Mouse (Mus musculus): Measurements from ENCODE around the gene Rnf222. TPM values are rescaled to one million over a fixed set of nuclear protein-coding genes. Genes with fewer than 3 reads are reported as not detected.

The Rnf222 gene
- total RNA-seq (2012; rRNA removed) (0.23 TPM in 2 replicates), polyA plus RNA-seq (2012; ENCODE audit: insufficient read depth in 1 of 2, insufficient read length in 2 of 2, low read depth in 1 of 2, low replicate concordance in 2 of 2, missing spikeins in 1 of 2) (under 1 TPM in 1 of 2 experiments, not detected in 1; 0.28 TPM)

- no peak within 1 kb of the TSS for H3K9ac ChIP-seq (ENCODE audit: control insufficient read depth, low read depth, low read length, poor library complexity, severe bottlenecking)
- TF ChIP-seq JUND (IDR thresholded peaks at IDR 0.05; ENCODE audit: low read depth, low read length) (no peak), GATA1 (IDR thresholded peaks at IDR 0.05; ENCODE audit: low read depth, low read length) (no peak), SMC3 (IDR thresholded peaks at IDR 0.05; ENCODE audit: low read depth, low read length) (no peak), POLR2A (IDR thresholded peaks at IDR 0.05; ENCODE audit: control insufficient read depth in 1 of 2, insufficient read depth in 1 of 2, low read depth in 1 of 2, low read length in 2 of 2, poor library complexity in 1 of 2) (no peak), ZMIZ1 (IDR thresholded peaks at IDR 0.05; ENCODE audit: low read depth, low read length) (no peak), UBTF (IDR thresholded peaks at IDR 0.05; ENCODE audit: borderline replicate concordance, insufficient read depth, low read depth, low read length) (no peak), GABPA (IDR thresholded peaks at IDR 0.05; ENCODE audit: low read depth, low read length) (no peak), ETS1 (IDR thresholded peaks at IDR 0.05; ENCODE audit: low read depth, low read length) (no peak), KAT2A (conservative IDR thresholded peaks at IDR 0.05; ENCODE audit: low read depth, low read length) (no peak), MEF2A (IDR thresholded peaks at IDR 0.05; ENCODE audit: extremely low read depth, insufficient replicate concordance, low read depth, low read length, poor library complexity, severe bottlenecking) (no peak)
- H3K4me3 ChIP-seq (ENCODE audit: control insufficient read depth in 1 of 2, insufficient read depth in 1 of 2, low read depth in 2 of 2, low read length in 2 of 2), result no peak within 1 kb of the TSS
- DNase-seq (ENCODE audit: low read depth, low spot score), result no peak
- H3K9me3 ChIP-seq (replicated peaks; ENCODE audit: insufficient read depth, low read length), result no peaks in the 10 kb centered on the region
- H3K4me1 ChIP-seq (ENCODE audit: control insufficient read depth in 1 of 2, insufficient read depth in 2 of 2, low read length in 2 of 2), result peaks cover 10 to 36% of the 10 kb centered on the region in 2 experiments
- peaks cover 0 to 16% of the 10 kb centered on the region in 2 experiments; a peak in 2 of 4 replicates for H3K36me3 ChIP-seq (ENCODE audit: control insufficient read depth in 1 of 2, insufficient read depth in 2 of 2, low read length in 2 of 2)
- no peaks in the 10 kb centered on the region for H3K27me3 ChIP-seq (ENCODE audit: control insufficient read depth in 1 of 2, insufficient read depth in 2 of 2, low read length in 2 of 2)
- no peak within 1 kb of the TSS for H3K27ac ChIP-seq (ENCODE audit: control insufficient read depth, low read depth, low read length)
- H3K79me2 ChIP-seq (ENCODE audit: control insufficient read depth, insufficient read depth, low read length, poor library complexity), result no peaks in the 10 kb centered on the region
These were observed at the start of gene Rnf222 for GRCm38 (mm10) chr11:68888253-68888652. Rnf222 (plus strand) TSS chr11:68888553.

- peaks cover 3% of the 10 kb centered on the region; the same call in 1 of the 2 replicates for H3K79me2 ChIP-seq (ENCODE audit: control insufficient read depth, insufficient read depth, low read length, poor library complexity)
- no peak overlapping the region for H3K4me3 ChIP-seq (ENCODE audit: control insufficient read depth in 1 of 2, insufficient read depth in 1 of 2, low read depth in 2 of 2, low read length in 2 of 2)
- no peak overlapping the region for H3K27ac ChIP-seq (ENCODE audit: control insufficient read depth, low read depth, low read length)
- no peaks in the 10 kb centered on the region for H3K9me3 ChIP-seq (replicated peaks; ENCODE audit: insufficient read depth, low read length)
- peaks cover 15 to 18% of the 10 kb centered on the region in 2 experiments for H3K4me1 ChIP-seq (ENCODE audit: control insufficient read depth in 1 of 2, insufficient read depth in 2 of 2, low read length in 2 of 2)
- H3K36me3 ChIP-seq (ENCODE audit: control insufficient read depth in 1 of 2, insufficient read depth in 2 of 2, low read length in 2 of 2), result peaks cover 23 to 69% of the 10 kb centered on the region in 2 experiments
- H3K27me3 ChIP-seq (ENCODE audit: control insufficient read depth in 1 of 2, insufficient read depth in 2 of 2, low read length in 2 of 2), result no peaks in the 10 kb centered on the region
- TF ChIP-seq USF2 (IDR thresholded peaks at IDR 0.05; ENCODE audit: borderline replicate concordance in 1 of 2, insufficient read depth in 1 of 2, low read depth in 1 of 2, low read length in 2 of 2) (no peak), JUND (IDR thresholded peaks at IDR 0.05; ENCODE audit: low read depth, low read length) (no peak), E2F4 (IDR thresholded peaks at IDR 0.05; ENCODE audit: borderline replicate concordance, low read depth, low read length) (no peak), KAT2A (conservative IDR thresholded peaks at IDR 0.05; ENCODE audit: low read depth, low read length) (no peak), MAX (IDR thresholded peaks at IDR 0.05; ENCODE audit: low read length) (no peak), NELFE (IDR thresholded peaks at IDR 0.05; ENCODE audit: low read depth, low read length) (no peak), CHD2 (IDR thresholded peaks at IDR 0.05; ENCODE audit: low read length) (no peak), ELF1 (IDR thresholded peaks at IDR 0.05; ENCODE audit: low read depth, low read length) (no peak), HCFC1 (IDR thresholded peaks at IDR 0.05; ENCODE audit: low read depth, low read length) (no peak)
- no peak overlapping the region for H3K9ac ChIP-seq (ENCODE audit: control insufficient read depth, low read depth, low read length, poor library complexity, severe bottlenecking)
- no peak for DNase-seq (ENCODE audit: low read depth, low spot score)
These were observed 48.7 kb upstream of the Rnf222 start for GRCm38 (mm10) chr11:68839606-68840005.

Data from MEL (cell line).